Mouse (Mus musculus) hindbrain, embryonic 11.5 days (tissue): ENCODE measurements around the gene Tuba8. TPM values are rescaled to one million over a fixed set of nuclear protein-coding genes. Genes with fewer than 3 reads are reported as not detected.

Experiments
- ATAC-seq: fragments of 200-750 bp; cut with Nextera tagmentation; 2 replicates; pipeline ENCODE4 v1.8.0; 2017; ENCODE audit warnings: mild to moderate bottlenecking, moderate TSS enrichment, moderate library complexity; ENCODE audit not compliant: low FRiP score
- DNase-seq: peaks from one replicate; pipeline ENCODE4 v3.0.0-alpha.2; 2015; ENCODE audit warnings: low spot score
- H3K27ac ChIP-seq: fragments of 300-500 bp; sonication (generic); 2 replicates; pipeline ENCODE4 v1.5.1; 2014; ENCODE audit warnings: mild to moderate bottlenecking, low read depth, low read length
- H3K27me3 ChIP-seq: fragments of 300-500 bp; sonication (generic); 2 replicates; pipeline ENCODE4 v1.6.1; 2014; ENCODE audit warnings: mild to moderate bottlenecking, low read length, moderate library complexity, mixed read lengths; ENCODE audit not compliant: control insufficient read depth, insufficient read depth
- H3K36me3 ChIP-seq: fragments of 300-500 bp; sonication (generic); 2 replicates; pipeline ENCODE4 v1.6.1; 2014; ENCODE audit warnings: mild to moderate bottlenecking, low read length, moderate library complexity, mixed read lengths; ENCODE audit not compliant: control insufficient read depth, insufficient read depth
- H3K4me1 ChIP-seq: fragments of 300-500 bp; sonication (generic); replicated peaks from 2 replicates; pipeline ENCODE4 v1.6.1; 2014; ENCODE audit warnings: low read length, mixed read lengths; ENCODE audit not compliant: control insufficient read depth, insufficient read depth
- H3K4me2 ChIP-seq: fragments of 300-500 bp; sonication (generic); replicated peaks from 2 replicates; pipeline ENCODE4 v1.6.1; 2014; ENCODE audit warnings: mild to moderate bottlenecking, low read depth, low read length
- H3K4me3 ChIP-seq: fragments of 300-500 bp; sonication (generic); 2 replicates; pipeline ENCODE4 v1.5.1; 2014; ENCODE audit warnings: low read depth, low read length
- H3K9ac ChIP-seq: fragments of 300-500 bp; sonication (generic); 2 replicates; pipeline ENCODE4 v1.6.1; 2014; ENCODE audit warnings: low read depth, low read length
- H3K9me3 ChIP-seq: fragments of 300-500 bp; sonication (generic); 2 replicates; pipeline ENCODE4 v1.6.1; 2016; ENCODE audit warnings: low read length; ENCODE audit not compliant: control insufficient read depth
- WGBS: fragments of 180-500 bp; shearing (Covaris S2); extraction: QIAGEN DNeasy Blood & Tissue Kit; methylation state at CpG from one replicate; pipeline ENCODE4 v1.1.7; 2014; 5-methylcytosine and 5-hydroxymethylcytosine counted together
- polyA plus RNA-seq: library from polyadenylated mRNA; unstranded; fragments of >200 nt; fragmentation: Nextera tagmentation; extraction: Ambion mirVana; gene quantifications from 2 replicates; pipeline ENCODE4 v1.2.1, GENCODE M21; 2014

Tuba8 gene
- 0.54 and 0.60 TPM in 2 replicates for polyA plus RNA-seq

- DNase-seq = no peak
Observed at GRCm38 (mm10) chr6:121210149-121210925, at the start of gene Tuba8. Gene Tuba8 (plus strand): TSS chr6:121210696.

GRCm38 (mm10) chr6:121162616-121163015 is 47.9 kb upstream of the Tuba8 start:
- WGBS = 89% methylated on average over 12 of the region's 12 CpGs
- no peak overlapping the region for H3K27ac ChIP-seq
- no peak overlapping the region for H3K4me2 ChIP-seq
- ATAC-seq = no peak
- H3K4me1 ChIP-seq = no peaks in the 10 kb centered on the region
- no peak overlapping the region for H3K4me3 ChIP-seq
- no peak for DNase-seq
- H3K9ac ChIP-seq = no peak overlapping the region
- H3K36me3 ChIP-seq = no peaks in the 10 kb centered on the region
- no peaks in the 10 kb centered on the region for H3K27me3 ChIP-seq
- no peaks in the 10 kb centered on the region for H3K9me3 ChIP-seq

More at GRCm38 (mm10) chr6:121210149-121210925, at the start of gene Tuba8:
- ATAC-seq = peak; percentile 80
- peaks cover 2% of the 10 kb centered on the region; the same call in 1 of the 2 replicates for H3K4me1 ChIP-seq
- H3K9ac ChIP-seq = peak within 1 kb of the TSS; percentile 40; the same call in 1 of the 2 replicates
- peak within 1 kb of the TSS; percentile 39 for H3K4me3 ChIP-seq
- no peak within 1 kb of the TSS for H3K27ac ChIP-seq
- H3K9me3 ChIP-seq = no peaks in the 10 kb centered on the region
- 5% methylated on average over 30 of the region's 30 CpGs for WGBS
- peaks cover 13% of the 10 kb centered on the region for H3K27me3 ChIP-seq
- no peaks in the 10 kb centered on the region for H3K36me3 ChIP-seq
- peak within 1 kb of the TSS; percentile 91 for H3K4me2 ChIP-seq

GRCm38 (mm10) chr6:121166098-121166552 is 44.4 kb upstream of the Tuba8 start:
- Histone ChIP-seq H3K27ac (no peak overlapping the region), H3K36me3 (no peaks in the 10 kb centered on the region), H3K4me3 (no peak overlapping the region), H3K9ac (no peak overlapping the region), H3K27me3 (no peaks in the 10 kb centered on the region), H3K9me3 (no peaks in the 10 kb centered on the region), H3K4me2 (no peak overlapping the region), H3K4me1 (no peaks in the 10 kb centered on the region)
- DNase-seq (peak; percentile 44), ATAC-seq (peak; percentile 80)
- WGBS = 37% methylated on average over 10 of the region's 10 CpGs

GRCm38 (mm10) chr6:121167381-121167975 is 43.0 kb upstream of the Tuba8 start:
- Histone ChIP-seq H3K4me1 (no peaks in the 10 kb centered on the region), H3K9ac (no peak overlapping the region), H3K36me3 (no peaks in the 10 kb centered on the region), H3K27ac (no peak overlapping the region), H3K27me3 (no peaks in the 10 kb centered on the region), H3K4me3 (no peak overlapping the region), H3K9me3 (no peaks in the 10 kb centered on the region), H3K4me2 (no peak overlapping the region)
- 75% methylated on average over 7 of the region's 7 CpGs for WGBS
- ATAC-seq (no peak), DNase-seq (no peak)

GRCm38 (mm10) chr6:121171102-121171501 is 39.4 kb upstream of the Tuba8 start:
- Histone ChIP-seq H3K4me2 (no peak overlapping the region), H3K9ac (no peak overlapping the region), H3K9me3 (no peaks in the 10 kb centered on the region), H3K4me1 (no peaks in the 10 kb centered on the region), H3K27ac (no peak overlapping the region), H3K27me3 (no peaks in the 10 kb centered on the region), H3K36me3 (no peaks in the 10 kb centered on the region), H3K4me3 (no peak overlapping the region)
- DNase-seq = no peak
- ATAC-seq = no peak
- 88% methylated on average over 6 of the region's 6 CpGs for WGBS

- no peak overlapping the region for H3K9ac ChIP-seq
- DNase-seq = no peak
- peaks cover 2% of the 10 kb centered on the region; the same call in 1 of the 2 replicates for H3K4me1 ChIP-seq
- H3K9me3 ChIP-seq = no peaks in the 10 kb centered on the region
- no peak overlapping the region for H3K4me2 ChIP-seq
- H3K36me3 ChIP-seq = no peaks in the 10 kb centered on the region
- no peaks in the 10 kb centered on the region for H3K27me3 ChIP-seq
- H3K4me3 ChIP-seq = no peak overlapping the region
- no peak overlapping the region for H3K27ac ChIP-seq
- no peak for ATAC-seq
- WGBS = 83% methylated on average over 5 of the region's 5 CpGs
Observed at GRCm38 (mm10) chr6:121173471-121173870, 37.0 kb upstream of the Tuba8 start.

- no peak for DNase-seq
- Histone ChIP-seq H3K4me2 (no peak overlapping the region), H3K9me3 (no peaks in the 10 kb centered on the region), H3K36me3 (no peaks in the 10 kb centered on the region), H3K9ac (no peak overlapping the region), H3K4me3 (no peak overlapping the region), H3K27ac (no peak overlapping the region), H3K27me3 (no peaks in the 10 kb centered on the region), H3K4me1 (peaks cover 2% of the 10 kb centered on the region; the same call in 1 of the 2 replicates)
- WGBS = 94% methylated on average over 6 of the region's 6 CpGs
- ATAC-seq = no peak
Observed at GRCm38 (mm10) chr6:121174761-121175160, 35.7 kb upstream of the Tuba8 start.

- Histone ChIP-seq H3K27me3 (no peaks in the 10 kb centered on the region), H3K4me3 (no peak overlapping the region), H3K27ac (no peak overlapping the region), H3K4me2 (no peak overlapping the region), H3K9me3 (no peaks in the 10 kb centered on the region), H3K36me3 (no peaks in the 10 kb centered on the region), H3K4me1 (peaks cover 2% of the 10 kb centered on the region; the same call in 1 of the 2 replicates), H3K9ac (no peak overlapping the region)
- DNase-seq = no peak
- ATAC-seq = no peak
- 62% methylated on average over 14 of the region's 14 CpGs for WGBS
Observed at GRCm38 (mm10) chr6:121176011-121176730, 34.3 kb upstream of the Tuba8 start.
